In the genomic region with DNA sequence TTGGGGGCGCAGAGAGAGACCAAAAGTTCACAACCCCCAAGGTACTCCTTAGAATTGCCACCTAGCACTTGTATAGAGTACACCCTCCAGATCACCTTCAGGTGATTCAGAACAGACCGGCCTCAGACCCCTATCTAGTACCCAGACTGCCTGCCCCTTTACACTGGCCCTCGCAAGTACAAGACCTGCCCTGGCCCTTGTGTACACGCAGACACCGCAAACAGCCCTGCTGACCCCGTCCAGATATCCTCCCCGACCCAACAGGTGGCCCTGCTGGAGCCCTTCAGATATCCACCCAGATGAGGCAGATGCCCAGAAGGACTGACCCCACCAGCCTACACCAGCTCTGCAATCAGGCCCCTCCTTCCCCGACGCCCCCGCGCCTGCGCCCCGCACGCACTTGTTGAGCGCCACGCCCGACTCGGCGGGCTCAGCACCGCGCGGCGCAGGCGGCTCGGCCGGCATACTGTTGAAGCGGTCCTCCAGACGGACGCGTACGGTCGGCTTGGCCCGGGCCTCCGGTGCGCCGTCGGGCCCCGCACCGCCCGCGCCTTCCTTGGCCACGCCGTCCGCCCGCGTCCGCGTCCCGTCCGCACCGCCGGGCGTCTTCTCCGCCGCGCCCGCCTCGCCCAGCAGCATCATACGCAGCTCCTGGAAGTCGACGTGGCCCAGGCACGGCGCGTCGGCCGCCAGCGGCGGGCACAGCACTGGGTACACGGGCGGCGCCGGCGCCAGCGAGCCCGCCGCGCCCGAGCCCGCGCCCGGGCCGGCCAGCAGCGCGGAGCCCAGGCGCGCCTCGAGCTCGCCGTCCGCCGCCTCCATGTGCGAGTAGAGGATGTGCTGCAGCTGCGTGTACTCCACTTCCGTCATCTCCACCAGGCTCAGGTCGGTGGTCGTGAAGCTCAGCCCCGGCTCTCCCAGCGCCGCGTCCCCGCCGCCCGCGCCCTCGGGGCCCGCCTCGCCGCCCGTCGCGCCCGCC, we compare ENCODE assay signal across 10 mouse cellular contexts. TPM values are rescaled to one million over a fixed set of nuclear protein-coding genes. Genes with fewer than 3 reads are reported as not detected.
A peak's percentile ranks its signal among the peaks of the same experiment; 100 is the strongest.
DNase-seq lines count a peak whose midpoint lies in the region; ATAC-seq and TF ChIP-seq lines count a peak whose summit lies in the region.
"Had no signal": no experiment of that assay in that cellular context is flagged by ENCODE, and none has a peak within 500 bp of the region (broad histone marks: within the 10 kb centered on the region; RNA-seq: fewer than 3 reads in every experiment).

No protein-coding gene starts in this region.

- peaks cover 21% of the 10 kb centered on the region for H3K9me3 ChIP-seq in heart, embryonic 14.5 days (ENCODE audit: control insufficient read depth, low read length)
- peaks cover 15% of the 10 kb centered on the region for H3K9me3 ChIP-seq in hindbrain, embryonic 16.5 days (ENCODE audit: control insufficient read depth, low read length)
- peaks cover 11% of the 10 kb centered on the region for H3K9me3 ChIP-seq in midbrain, embryonic 15.5 days

- H3K4me2 ChIP-seq in heart, embryonic 14.5 days (ENCODE audit: low read length) = peak overlapping the region; percentile 55
- peak overlapping the region; percentile 54 for H3K4me2 ChIP-seq in hindbrain, embryonic 16.5 days (ENCODE audit: low read length)
- peak overlapping the region; percentile 49 for H3K4me2 ChIP-seq in midbrain, embryonic 15.5 days

- no peak for TF ChIP-seq CTCF in thymus, adult 2 months (IDR thresholded peaks at IDR 0.05; ENCODE audit: borderline replicate concordance, control insufficient read depth, extremely low read depth, insufficient read depth, low read length, poor library complexity)

- 2% methylated on average over 80 of the region's 112 CpGs for WGBS in heart, embryonic 14.5 days
- 2% methylated on average over 80 of the region's 112 CpGs for WGBS in hindbrain, embryonic 16.5 days
- 2% methylated on average over 91 of the region's 112 CpGs for WGBS in midbrain, embryonic 15.5 days
- WGBS in thymus, adult 2 months = 25% methylated on average over 112 of the region's 112 CpGs

- H3K36me3 ChIP-seq in heart, embryonic 14.5 days (ENCODE audit: control insufficient read depth, insufficient read depth, low read length) = no peaks in the 10 kb centered on the region
- peaks cover 4% of the 10 kb centered on the region; the same call in 1 of the 2 replicates for H3K36me3 ChIP-seq in hindbrain, embryonic 16.5 days (ENCODE audit: control insufficient read depth, insufficient read depth, low read length)
- no peaks in the 10 kb centered on the region for H3K36me3 ChIP-seq in midbrain, embryonic 15.5 days (replicated peaks)
- H3K36me3 ChIP-seq in thymus, adult 2 months (ENCODE audit: control insufficient read depth, insufficient read depth, low read length) = no peaks in the 10 kb centered on the region

- peaks cover 54% of the 10 kb centered on the region for H3K27me3 ChIP-seq in heart, embryonic 14.5 days (ENCODE audit: control insufficient read depth, insufficient read depth, low read length)
- peaks cover 41% of the 10 kb centered on the region for H3K27me3 ChIP-seq in hindbrain, embryonic 16.5 days (replicated peaks; ENCODE audit: control insufficient read depth, insufficient read depth, low read length)
- peaks cover 51% of the 10 kb centered on the region for H3K27me3 ChIP-seq in midbrain, embryonic 15.5 days (replicated peaks)
- peaks cover 6% of the 10 kb centered on the region for H3K27me3 ChIP-seq in thymus, adult 2 months (ENCODE audit: control insufficient read depth, insufficient read depth, low read length)

- no peaks in the 10 kb centered on the region for H3K4me1 ChIP-seq in heart, embryonic 14.5 days (ENCODE audit: control insufficient read depth in 2 of 2, insufficient read depth in 2 of 2, low read length in 2 of 2)
- peaks cover 3% of the 10 kb centered on the region; the same call in 1 of the 2 replicates for H3K4me1 ChIP-seq in hindbrain, embryonic 16.5 days (ENCODE audit: control insufficient read depth, insufficient read depth, low read depth, low read length)
- H3K4me1 ChIP-seq in midbrain, embryonic 15.5 days = peaks cover 4% of the 10 kb centered on the region; the same call in 1 of the 2 replicates
- no peaks in the 10 kb centered on the region for H3K4me1 ChIP-seq in thymus, adult 2 months (replicated peaks; ENCODE audit: control insufficient read depth, insufficient read depth, low read length)

- H3K9ac ChIP-seq in heart, embryonic 14.5 days (ENCODE audit: low read length) = no peak overlapping the region
- peak overlapping the region; percentile 48 for H3K9ac ChIP-seq in hindbrain, embryonic 16.5 days (ENCODE audit: low read depth, low read length)
- 0 out of 2 replicates have a peak overlapping the region, but pooled peaks have one; percentile 25 for H3K9ac ChIP-seq in midbrain, embryonic 15.5 days

- DNase-seq in heart, postnatal 4 days = no peak
- peak; percentile 22 for DNase-seq in embryo, embryonic 9.5 days (ENCODE audit: extremely low spot score)
- DNase-seq in right cerebral cortex, postnatal 14 days = no peak
- no peak for DNase-seq in thymus, adult 2 months
- no peak for DNase-seq in cerebellum, adult 9-11 months
- DNase-seq: kidney, adult 9 months; thymus, postnatal 36 days had no signal

- no peak overlapping the region for H3K27ac ChIP-seq in heart, embryonic 14.5 days (replicated peaks in 1 of 2; ENCODE audit: control insufficient read depth in 1 of 2, insufficient read depth in 1 of 2, low read depth in 2 of 2, low read length in 2 of 2)
- H3K27ac ChIP-seq in hindbrain, embryonic 16.5 days (ENCODE audit: low read depth, low read length) = no peak overlapping the region
- no peak overlapping the region for H3K27ac ChIP-seq in midbrain, embryonic 15.5 days
- H3K27ac ChIP-seq in thymus, adult 2 months (ENCODE audit: control insufficient read depth, insufficient read depth, low read length) = no peak overlapping the region

- H3K4me3 ChIP-seq in heart, embryonic 14.5 days (ENCODE audit: control insufficient read depth in 1 of 2, insufficient read depth in 1 of 2, low read depth in 1 of 2, low read length in 2 of 2) = peak overlapping the region; percentile 20 to 31
- peak overlapping the region; percentile 46 for H3K4me3 ChIP-seq in hindbrain, embryonic 16.5 days (ENCODE audit: low read length)
- peak overlapping the region; percentile 40 for H3K4me3 ChIP-seq in midbrain, embryonic 15.5 days
- no peak overlapping the region for H3K4me3 ChIP-seq in thymus, adult 2 months (ENCODE audit: control insufficient read depth, insufficient read depth, low read length)

- no peak for TF ChIP-seq POLR2A in thymus, adult 2 months (IDR thresholded peaks at IDR 0.05; ENCODE audit: control insufficient read depth, extremely low read depth, insufficient read depth, low read length, poor library complexity)

- ATAC-seq in heart, embryonic 14.5 days (ENCODE audit: insufficient number of reproducible peaks, insufficient read depth, low FRiP score, low read depth) = no peak
- ATAC-seq in hindbrain, embryonic 16.5 days = peak; percentile 61
- ATAC-seq in midbrain, embryonic 15.5 days (replicated peaks) = 0 out of 2 replicates have a peak, but pooled peaks have one; percentile 33

RNA-seq across cellular contexts. Expression of gene Tcfl5, which starts 0.6 kb away (rescaled TPM):
- not detected in 2 replicates for polyA plus RNA-seq in heart, embryonic 14.5 days (2014; fragmentation: Nextera tagmentation; extraction: Ambion mirVana)
- total RNA-seq in heart, postnatal 4 days (2021) = under 1 TPM; 0.20 to 0.26 TPM
- polyA plus RNA-seq in hindbrain, embryonic 16.5 days (2015; fragmentation: Nextera tagmentation; extraction: Ambion mirVana) = 0.31 and 0.50 TPM in 2 replicates
- 0.30 and 0.43 TPM in 2 replicates for polyA plus RNA-seq in midbrain, embryonic 15.5 days (2015; fragmentation: Nextera tagmentation; extraction: Ambion mirVana)
- 0.09 TPM in 1 of 2 replicates, not detected in the other for polyA plus RNA-seq in thymus, adult 2 months (2012; rRNA removed)

RNA-seq across cellular contexts. Expression of gene Col9a3, which starts 44.3 kb away (rescaled TPM):
- 10.6 and 12.2 TPM in 2 replicates for polyA plus RNA-seq in heart, embryonic 14.5 days (2014; fragmentation: Nextera tagmentation; extraction: Ambion mirVana)
- total RNA-seq in heart, postnatal 4 days (2021) = 1 to 10 TPM; 1.2 to 1.8 TPM
- polyA plus RNA-seq in hindbrain, embryonic 16.5 days (2015; fragmentation: Nextera tagmentation; extraction: Ambion mirVana) = 92.8 and 93.2 TPM in 2 replicates
- polyA plus RNA-seq in midbrain, embryonic 15.5 days (2015; fragmentation: Nextera tagmentation; extraction: Ambion mirVana) = 36.7 and 37.7 TPM in 2 replicates
- polyA plus RNA-seq in thymus, adult 2 months (2012; rRNA removed) = 4.4 and 4.8 TPM in 2 replicates

RNA-seq across cellular contexts. Expression of gene Ogfr, which starts 52.8 kb away (rescaled TPM):
- polyA plus RNA-seq in heart, embryonic 14.5 days (2014; fragmentation: Nextera tagmentation; extraction: Ambion mirVana) = 54.6 and 55.0 TPM in 2 replicates
- 10 to 100 TPM; 49.6 to 51.8 TPM for total RNA-seq in heart, postnatal 4 days (2021)
- 82.2 and 83.4 TPM in 2 replicates for polyA plus RNA-seq in hindbrain, embryonic 16.5 days (2015; fragmentation: Nextera tagmentation; extraction: Ambion mirVana)
- 89.2 and 96.7 TPM in 2 replicates for polyA plus RNA-seq in midbrain, embryonic 15.5 days (2015; fragmentation: Nextera tagmentation; extraction: Ambion mirVana)
- 75.7 and 86.1 TPM in 2 replicates for polyA plus RNA-seq in thymus, adult 2 months (2012; rRNA removed)
